Mouse (Mus musculus): ENCODE measurements at regions not wholly inside any gene's neighbourhood (a gene's known extent, or its start where the extent isn't known, plus 50 kb on each side); places are given as distances from the start of the nearest gene placed in this dataset.

DNA sequence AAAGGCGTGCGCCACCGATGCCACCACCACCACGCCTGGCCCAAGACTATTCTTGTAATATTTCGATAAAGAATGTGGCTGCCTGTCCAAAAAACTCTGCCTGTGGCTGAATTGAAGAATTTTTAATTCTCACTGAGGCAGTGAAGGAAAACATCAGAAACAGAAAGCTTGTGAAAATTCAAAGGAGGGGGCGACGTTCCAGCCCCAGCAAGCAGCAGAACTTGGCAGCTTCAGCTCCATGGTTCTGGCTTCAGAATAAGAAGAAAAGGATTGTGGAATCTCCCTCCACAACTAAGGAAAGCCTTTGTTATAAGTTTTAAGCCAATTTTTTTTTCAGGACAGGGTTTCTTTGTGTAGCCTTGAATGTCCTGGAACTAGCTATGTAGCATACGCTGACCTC, 83.5 kb downstream of the Sptssa start:
- no peak for TF ChIP-seq CTCF (IDR thresholded peaks at IDR 0.05; ENCODE audit: extremely low read depth, insufficient read length, insufficient replicate concordance, low read depth, low read length)
- TF ChIP-seq POLR2A (IDR thresholded peaks at IDR 0.05; ENCODE audit: low read depth, low read length), result no peak
